In genomic region chr8:70360769-70361168, GRCm38 (mm10) we compare ENCODE assay signal across 8 mouse cellular contexts. TPM values are rescaled to one million over a fixed set of nuclear protein-coding genes. Genes with fewer than 3 reads are reported as not detected.
DNase-seq lines count a peak whose midpoint lies in the region; ATAC-seq and TF ChIP-seq lines count a peak whose summit lies in the region.

No protein-coding gene starts in this region.

- no peak for ATAC-seq in liver, embryonic 11.5 days (replicated peaks; ENCODE audit: low FRiP score)

- DNase-seq in adrenal gland, postnatal 14 days: peak; percentile 59
- DNase-seq in adrenal gland, adult (ENCODE audit: inconsistent age in 2 of 2, low spot score in 1 of 2): no peak
- DNase-seq in liver, adult 2 months (ENCODE audit: extremely low read depth, low read depth, low spot score): no peak
- no peak for DNase-seq in liver, embryonic 11.5 days (ENCODE audit: low spot score)
- DNase-seq in c-Kit-positive CD71-positive TER-119-positive erythroid progenitor cells, embryonic 14.5 days (ENCODE audit: low spot score): peak; percentile 41
- peak; percentile 55 for DNase-seq in splenic B cell, adult 2 months (ENCODE audit: low read depth, low spot score)
- no peak for DNase-seq in gastrocnemius, postnatal 4 days (ENCODE audit: low spot score in 2 of 2)
- no peak for DNase-seq in spleen, postnatal 36 days (ENCODE audit: low spot score in 2 of 2)

- no peak overlapping the region for H3K27ac ChIP-seq in liver, adult 2 months (replicated peaks; ENCODE audit: insufficient read depth, low read depth, low read length)
- no peak overlapping the region for H3K27ac ChIP-seq in liver, embryonic 11.5 days (ENCODE audit: low read depth, low read length)

- no peak for TF ChIP-seq POLR2A in liver, adult 2 months (IDR thresholded peaks at IDR 0.05; ENCODE audit: extremely low read depth, insufficient read depth, low read length)

- H3K27me3 ChIP-seq in liver, adult 2 months (ENCODE audit: control insufficient read depth, insufficient read depth, low read length): no peaks in the 10 kb centered on the region
- no peaks in the 10 kb centered on the region for H3K27me3 ChIP-seq in liver, embryonic 11.5 days (replicated peaks; ENCODE audit: control insufficient read depth, insufficient read depth, low read length)
- no peaks in the 10 kb centered on the region for H3K27me3 ChIP-seq in splenic B cell, adult 2 months (ENCODE audit: control insufficient read depth, insufficient read depth, low read length, poor library complexity, severe bottlenecking)

- 80% methylated on average over 4 of the region's 4 CpGs for WGBS in liver, adult 2 months
- WGBS in liver, embryonic 11.5 days: 55% methylated on average over 4 of the region's 4 CpGs

- TF ChIP-seq CTCF in liver, adult 2 months (IDR thresholded peaks at IDR 0.05; ENCODE audit: low read depth, low read length): peak; percentile 55

- peaks cover 6% of the 10 kb centered on the region; the same call in 1 of the 2 replicates for H3K4me1 ChIP-seq in liver, adult 2 months (ENCODE audit: control insufficient read depth, insufficient read depth, low read length)
- H3K4me1 ChIP-seq in liver, embryonic 11.5 days (replicated peaks; ENCODE audit: control insufficient read depth, insufficient read depth, low read length): peaks cover 9% of the 10 kb centered on the region

- H3K4me2 ChIP-seq in liver, embryonic 11.5 days: no peak overlapping the region

- H3K9me3 ChIP-seq in liver, embryonic 11.5 days (ENCODE audit: control insufficient read depth, low read length): no peaks in the 10 kb centered on the region

- no peak overlapping the region for H3K9ac ChIP-seq in liver, adult 2 months (ENCODE audit: low read depth, low read length)
- no peak overlapping the region for H3K9ac ChIP-seq in liver, embryonic 11.5 days (ENCODE audit: low read depth, low read length)

- H3K4me3 ChIP-seq in liver, adult 2 months (ENCODE audit: insufficient read depth, low read depth, low read length): no peak overlapping the region
- no peak overlapping the region for H3K4me3 ChIP-seq in liver, embryonic 11.5 days (ENCODE audit: low read depth, low read length)

- no peaks in the 10 kb centered on the region for H3K79me2 ChIP-seq in liver, adult 2 months (ENCODE audit: control insufficient read depth, insufficient read depth, low read length)

- no peaks in the 10 kb centered on the region for H3K36me3 ChIP-seq in liver, adult 2 months (ENCODE audit: control insufficient read depth, insufficient read depth, low read length)
- no peaks in the 10 kb centered on the region for H3K36me3 ChIP-seq in liver, embryonic 11.5 days (ENCODE audit: control insufficient read depth, insufficient read depth, low read length)
- no peaks in the 10 kb centered on the region for H3K36me3 ChIP-seq in splenic B cell, adult 2 months (ENCODE audit: control insufficient read depth, insufficient read depth, low read length, poor library complexity, severe bottlenecking)

RNA-seq across cellular contexts. Expression of gene Upf1, which starts 7.7 kb away (rescaled TPM):
- total RNA-seq in adrenal gland, postnatal 14 days (2021): 64.0 and 64.4 TPM in 2 replicates
- total RNA-seq in liver, adult 2 months (2014; rRNA removed): 19.0 and 26.3 TPM in 2 replicates
- 20.3 and 22.3 TPM in 2 replicates for polyA plus RNA-seq in liver, adult 2 months (2012; rRNA removed)
- polyA plus RNA-seq in liver, embryonic 11.5 days (2014; fragmentation: Nextera tagmentation; extraction: Ambion mirVana): 21.1 and 23.7 TPM in 2 replicates
- total RNA-seq in gastrocnemius, postnatal 4 days (2021): 10 to 100 TPM; 45.0 to 47.9 TPM

RNA-seq across cellular contexts. Expression of gene Comp, which starts 12.6 kb away (rescaled TPM):
- 1.4 TPM in 1 of 2 replicates, not detected in the other for total RNA-seq in adrenal gland, postnatal 14 days (2021)
- not detected in 2 replicates for total RNA-seq in liver, adult 2 months (2014; rRNA removed)
- polyA plus RNA-seq in liver, adult 2 months (2012; rRNA removed): 0.24 TPM in 1 of 2 replicates, not detected in the other
- polyA plus RNA-seq in liver, embryonic 11.5 days (2014; fragmentation: Nextera tagmentation; extraction: Ambion mirVana): 0.43 and 0.48 TPM in 2 replicates
- 1 to 10 TPM; 4.6 to 9.3 TPM for total RNA-seq in gastrocnemius, postnatal 4 days (2021)

RNA-seq across cellular contexts. Expression of gene Gdf1, which starts 31.2 kb away (rescaled TPM):
- 0.41 and 1.2 TPM in 2 replicates for total RNA-seq in adrenal gland, postnatal 14 days (2021)
- not detected in 2 replicates for total RNA-seq in liver, adult 2 months (2014; rRNA removed)
- polyA plus RNA-seq in liver, adult 2 months (2012; rRNA removed): not detected in 2 replicates
- polyA plus RNA-seq in liver, embryonic 11.5 days (2014; fragmentation: Nextera tagmentation; extraction: Ambion mirVana): 1.6 and 2.6 TPM in 2 replicates
- 1 to 10 TPM; 3.5 to 4.0 TPM for total RNA-seq in gastrocnemius, postnatal 4 days (2021)

RNA-seq across cellular contexts. Expression of gene Cers1, which starts 45.2 kb away (rescaled TPM):
- 1.9 and 2.9 TPM in 2 replicates for total RNA-seq in adrenal gland, postnatal 14 days (2021)
- total RNA-seq in liver, adult 2 months (2014; rRNA removed): not detected in 2 replicates
- 0.04 TPM in 2 replicates for polyA plus RNA-seq in liver, adult 2 months (2012; rRNA removed)
- polyA plus RNA-seq in liver, embryonic 11.5 days (2014; fragmentation: Nextera tagmentation; extraction: Ambion mirVana): 1.1 and 1.2 TPM in 2 replicates
- 10 to 100 TPM; 23.1 to 24.4 TPM for total RNA-seq in gastrocnemius, postnatal 4 days (2021)

RNA-seq across cellular contexts. Expression of gene Cope, which starts 58.5 kb away (rescaled TPM):
- total RNA-seq in adrenal gland, postnatal 14 days (2021): 215 and 222 TPM in 2 replicates
- 169 and 197 TPM in 2 replicates for total RNA-seq in liver, adult 2 months (2014; rRNA removed)
- polyA plus RNA-seq in liver, adult 2 months (2012; rRNA removed): 327 and 394 TPM in 2 replicates
- polyA plus RNA-seq in liver, embryonic 11.5 days (2014; fragmentation: Nextera tagmentation; extraction: Ambion mirVana): 281 and 298 TPM in 2 replicates
- 100 to 1,000 TPM; 168 to 177 TPM for total RNA-seq in gastrocnemius, postnatal 4 days (2021)

Comparison
In these comparisons a context has a peak if more than half of its experiments do, and no peak if none do; other contexts are left out.
1. DNase-seq: peak in adrenal gland, postnatal 14 days (single experiment), c-Kit-positive CD71-positive TER-119-positive erythroid progenitor cells, embryonic 14.5 days (single experiment) and splenic B cell, adult 2 months (single experiment); none in adrenal gland, adult (0 of 2), liver, adult 2 months (single experiment), liver, embryonic 11.5 days (single experiment), gastrocnemius, postnatal 4 days (0 of 2) and spleen, postnatal 36 days (0 of 2).